Mouse (Mus musculus) limb, embryonic 13.5 days (tissue): ENCODE results near the gene Inpp5a. TPM values are rescaled to one million over a fixed set of nuclear protein-coding genes. Genes with fewer than 3 reads are reported as not detected.

Source experiments
- ATAC-seq: fragments of 200-750 bp; cut with Nextera tagmentation; 2 replicates; pipeline ENCODE4 v1.8.0; 2017; ENCODE audit warnings: low read depth, moderate number of reproducible peaks, moderate TSS enrichment; ENCODE audit not compliant: low FRiP score
- H3K27ac ChIP-seq: fragments of 300-500 bp; sonication (generic); 2 replicates; pipeline ENCODE4 v1.5.1; 2015; ENCODE audit warnings: inconsistent platforms, mild to moderate bottlenecking, moderate library complexity
- H3K27me3 ChIP-seq: fragments of 300-500 bp; sonication (generic); 2 replicates; pipeline ENCODE4 v1.6.1; 2015; ENCODE audit warnings: mild to moderate bottlenecking, inconsistent platforms
- H3K36me3 ChIP-seq: fragments of 300-500 bp; sonication (generic); 2 replicates; pipeline ENCODE4 v1.6.1; 2015; ENCODE audit warnings: inconsistent platforms, mild to moderate bottlenecking, moderate library complexity
- H3K4me1 ChIP-seq: fragments of 300-500 bp; sonication (generic); 2 replicates; pipeline ENCODE4 v1.6.1; 2015; ENCODE audit warnings: inconsistent platforms
- H3K4me2 ChIP-seq: fragments of 300-500 bp; sonication (generic); replicated peaks from 2 replicates; pipeline ENCODE4 v1.6.1; 2015; ENCODE audit warnings: inconsistent platforms, mild to moderate bottlenecking, moderate library complexity
- H3K4me3 ChIP-seq: fragments of 300-500 bp; sonication (generic); 2 replicates; pipeline ENCODE4 v1.5.1; 2015; ENCODE audit warnings: moderate library complexity, mild to moderate bottlenecking, inconsistent platforms
- H3K9ac ChIP-seq: fragments of 300-500 bp; sonication (generic); 2 replicates; pipeline ENCODE4 v1.6.1; 2015; ENCODE audit warnings: mild to moderate bottlenecking, inconsistent platforms
- H3K9me3 ChIP-seq: fragments of 300-500 bp; sonication (generic); 2 replicates; pipeline ENCODE4 v1.6.1; 2016; ENCODE audit warnings: inconsistent platforms
- WGBS: fragments of 180-500 bp; shearing (Covaris S2); methylation state at CpG from one replicate; pipeline ENCODE4 v1.1.7; 2015; 5-methylcytosine and 5-hydroxymethylcytosine counted together
- polyA plus RNA-seq: library from polyadenylated mRNA; unstranded; fragments of >200 nt; fragmentation: Nextera tagmentation; extraction: Ambion mirVana; gene quantifications from 2 replicates; pipeline ENCODE4 v1.2.1, GENCODE M21; 2015

Inpp5a gene
- polyA plus RNA-seq, 1 experiment from 2014 or later: 25.2 TPM

- peak; percentile 37; the same call in 1 of the 2 replicates for ATAC-seq
- H3K4me1 ChIP-seq: peaks cover 52% of the 10 kb centered on the region
- H3K4me2 ChIP-seq: peak overlapping the region; percentile 50
- WGBS: 55% methylated on average over 13 of the region's 13 CpGs
- no peaks in the 10 kb centered on the region for H3K36me3 ChIP-seq
- no peaks in the 10 kb centered on the region for H3K27me3 ChIP-seq
- H3K9ac ChIP-seq: 0 out of 2 replicates have a peak overlapping the region, but pooled peaks have one; percentile 14
- H3K4me3 ChIP-seq: no peak overlapping the region
- H3K9me3 ChIP-seq: no peaks in the 10 kb centered on the region
- peak overlapping the region; percentile 83 for H3K27ac ChIP-seq
These were observed 25.5 kb upstream of the Inpp5a start for GRCm38 (mm10) chr7:139363281-139364004.

- Histone ChIP-seq H3K4me2 (peak overlapping the region; percentile 50), H3K4me1 (peaks cover 58% of the 10 kb centered on the region), H3K9ac (0 out of 2 replicates have a peak overlapping the region, but pooled peaks have one; percentile 14), H3K9me3 (no peaks in the 10 kb centered on the region), H3K36me3 (no peaks in the 10 kb centered on the region), H3K4me3 (no peak overlapping the region; the same call in 1 of the 2 replicates), H3K27ac (peak overlapping the region; percentile 83), H3K27me3 (no peaks in the 10 kb centered on the region)
- WGBS: 6% methylated on average over 9 of the region's 9 CpGs
- ATAC-seq: peak; percentile 76
These were observed 24.8 kb upstream of the Inpp5a start for GRCm38 (mm10) chr7:139364005-139364557.

- Histone ChIP-seq H3K27me3 (no peaks in the 10 kb centered on the region), H3K9me3 (no peaks in the 10 kb centered on the region), H3K4me2 (no peak overlapping the region), H3K9ac (no peak overlapping the region), H3K27ac (peak overlapping the region; percentile 83), H3K4me3 (no peak overlapping the region), H3K4me1 (peaks cover 69% of the 10 kb centered on the region), H3K36me3 (no peaks in the 10 kb centered on the region)
- ATAC-seq: no peak
- WGBS: 69% methylated on average over 13 of the region's 13 CpGs
These were observed 23.7 kb upstream of the Inpp5a start for GRCm38 (mm10) chr7:139364936-139365830.

- H3K9ac ChIP-seq: no peak overlapping the region
- WGBS: 91% methylated on average over 3 of the region's 3 CpGs
- no peaks in the 10 kb centered on the region for H3K27me3 ChIP-seq
- no peaks in the 10 kb centered on the region for H3K9me3 ChIP-seq
- H3K4me3 ChIP-seq: no peak overlapping the region
- no peak overlapping the region for H3K4me2 ChIP-seq
- H3K36me3 ChIP-seq: no peaks in the 10 kb centered on the region
- peaks cover 72% of the 10 kb centered on the region for H3K4me1 ChIP-seq
- no peak overlapping the region for H3K27ac ChIP-seq
- no peak for ATAC-seq
These were observed 22.8 kb upstream of the Inpp5a start for GRCm38 (mm10) chr7:139366131-139366530.

GRCm38 (mm10) chr7:139366549-139366948 lies 22.4 kb upstream of the Inpp5a start:
- H3K4me3 ChIP-seq: no peak overlapping the region
- H3K9ac ChIP-seq: no peak overlapping the region
- no peaks in the 10 kb centered on the region for H3K9me3 ChIP-seq
- no peaks in the 10 kb centered on the region for H3K27me3 ChIP-seq
- no peak for ATAC-seq
- H3K36me3 ChIP-seq: no peaks in the 10 kb centered on the region
- no peak overlapping the region for H3K4me2 ChIP-seq
- peaks cover 72% of the 10 kb centered on the region for H3K4me1 ChIP-seq
- 70% methylated on average over 4 of the region's 4 CpGs for WGBS
- no peak overlapping the region for H3K27ac ChIP-seq

- no peak for ATAC-seq
- H3K4me3 ChIP-seq: no peak overlapping the region
- no peaks in the 10 kb centered on the region for H3K9me3 ChIP-seq
- H3K27ac ChIP-seq: peak overlapping the region; percentile 96
- H3K4me2 ChIP-seq: peak overlapping the region; percentile 19; the same call in 1 of the 2 replicates
- H3K36me3 ChIP-seq: no peaks in the 10 kb centered on the region
- peak overlapping the region; percentile 48; the same call in 1 of the 2 replicates for H3K9ac ChIP-seq
- 84% methylated on average over 2 of the region's 2 CpGs for WGBS
- no peaks in the 10 kb centered on the region for H3K27me3 ChIP-seq
- H3K4me1 ChIP-seq: peaks cover 67% of the 10 kb centered on the region
These were observed 20.7 kb upstream of the Inpp5a start for GRCm38 (mm10) chr7:139368218-139368617.

GRCm38 (mm10) chr7:139368722-139369380 lies 20.1 kb upstream of the Inpp5a start:
- peaks cover 60% of the 10 kb centered on the region for H3K4me1 ChIP-seq
- ATAC-seq: peak; percentile 71
- no peaks in the 10 kb centered on the region for H3K36me3 ChIP-seq
- H3K27me3 ChIP-seq: no peaks in the 10 kb centered on the region
- no peaks in the 10 kb centered on the region for H3K9me3 ChIP-seq
- WGBS: 14% methylated on average over 14 of the region's 14 CpGs
- H3K27ac ChIP-seq: peak overlapping the region; percentile 96
- peak overlapping the region; percentile 48; the same call in 1 of the 2 replicates for H3K9ac ChIP-seq
- peak overlapping the region; percentile 19 for H3K4me2 ChIP-seq
- H3K4me3 ChIP-seq: no peak overlapping the region

GRCm38 (mm10) chr7:139369501-139370088 lies 19.3 kb upstream of the Inpp5a start:
- Histone ChIP-seq H3K4me1 (peaks cover 53% of the 10 kb centered on the region), H3K27ac (peak overlapping the region; percentile 96), H3K36me3 (no peaks in the 10 kb centered on the region), H3K4me3 (no peak overlapping the region), H3K9me3 (no peaks in the 10 kb centered on the region), H3K9ac (no peak overlapping the region), H3K4me2 (peak overlapping the region; percentile 19), H3K27me3 (no peaks in the 10 kb centered on the region)
- 83% methylated on average over 6 of the region's 6 CpGs for WGBS
- no peak for ATAC-seq

GRCm38 (mm10) chr7:139371389-139371788 lies 17.5 kb upstream of the Inpp5a start:
- no peaks in the 10 kb centered on the region for H3K9me3 ChIP-seq
- no peaks in the 10 kb centered on the region for H3K36me3 ChIP-seq
- no peaks in the 10 kb centered on the region for H3K27me3 ChIP-seq
- peaks cover 38% of the 10 kb centered on the region for H3K4me1 ChIP-seq
- H3K4me2 ChIP-seq: no peak overlapping the region
- no peak overlapping the region for H3K27ac ChIP-seq
- no peak for ATAC-seq
- no peak overlapping the region for H3K4me3 ChIP-seq
- no peak overlapping the region for H3K9ac ChIP-seq

- WGBS: 86% methylated on average over 7 of the region's 7 CpGs
- no peak overlapping the region for H3K4me2 ChIP-seq
- ATAC-seq: no peak
These were observed 11.5 kb upstream of the Inpp5a start for GRCm38 (mm10) chr7:139377381-139377780.

GRCm38 (mm10) chr7:139378355-139378754 lies 10.6 kb upstream of the Inpp5a start:
- H3K9me3 ChIP-seq: no peaks in the 10 kb centered on the region
- H3K27ac ChIP-seq: no peak overlapping the region
- H3K4me3 ChIP-seq: no peak overlapping the region
- H3K36me3 ChIP-seq: no peaks in the 10 kb centered on the region
- H3K4me1 ChIP-seq: peaks cover 8% of the 10 kb centered on the region; the same call in 1 of the 2 replicates
- ATAC-seq: no peak
- H3K4me2 ChIP-seq: no peak overlapping the region
- no peaks in the 10 kb centered on the region for H3K27me3 ChIP-seq
- no peak overlapping the region for H3K9ac ChIP-seq
- 85% methylated on average over 3 of the region's 3 CpGs for WGBS

More at GRCm38 (mm10) chr7:139377381-139377780, 11.5 kb upstream of the Inpp5a start:
- Histone ChIP-seq H3K27me3 (no peaks in the 10 kb centered on the region), H3K4me1 (peaks cover 8% of the 10 kb centered on the region; the same call in 1 of the 2 replicates), H3K9me3 (no peaks in the 10 kb centered on the region), H3K36me3 (no peaks in the 10 kb centered on the region), H3K9ac (no peak overlapping the region), H3K27ac (no peak overlapping the region), H3K4me3 (no peak overlapping the region)
